Mouse (Mus musculus) spleen, postnatal 14 days (tissue): ENCODE measurements around the gene Dad1.

Source experiments
- DNase-seq, 2 experiments: peaks; one replicate each; pipeline ENCODE4 v3.0.0; 2021 to 2022; ENCODE audit warnings: low spot score in 2 of 2

Gene Dad1

GRCm38 (mm10) chr14:54206309-54206708, 47.6 kb downstream of the Dad1 start:
- no peak for DNase-seq

GRCm38 (mm10) chr14:54205904-54206303, 48.0 kb downstream of the Dad1 start:
- no peak for DNase-seq

GRCm38 (mm10) chr14:54204786-54205185, 49.1 kb downstream of the Dad1 start:
- DNase-seq = no peak

GRCm38 (mm10) chr14:54204311-54204710, 49.6 kb downstream of the Dad1 start:
- DNase-seq = no peak

GRCm38 (mm10) chr14:54203776-54204175, 50.1 kb downstream of the Dad1 start:
- no peak for DNase-seq

GRCm38 (mm10) chr14:54203207-54203606, 50.7 kb downstream of the Dad1 start:
- no peak for DNase-seq

GRCm38 (mm10) chr14:54200363-54200762, 53.5 kb downstream of the Dad1 start:
- DNase-seq = no peak

- DNase-seq = no peak
Measured at GRCm38 (mm10) chr14:54199662-54200061, 54.2 kb downstream of the Dad1 start.

GRCm38 (mm10) chr14:54197740-54198139, 56.2 kb downstream of the Dad1 start:
- no peak for DNase-seq

GRCm38 (mm10) chr14:54195838-54196423, 58.0 kb downstream of the Dad1 start:
- DNase-seq = no peak

- DNase-seq = no peak
Measured at GRCm38 (mm10) chr14:54193354-54194133, 60.4 kb downstream of the Dad1 start.

- DNase-seq = no peak
Measured at GRCm38 (mm10) chr14:54192462-54192847, 61.4 kb downstream of the Dad1 start.

- DNase-seq = no peak
Measured at GRCm38 (mm10) chr14:54191594-54192461, 62.1 kb downstream of the Dad1 start.

GRCm38 (mm10) chr14:54191026-54191390, 62.9 kb downstream of the Dad1 start:
- DNase-seq = no peak

GRCm38 (mm10) chr14:54190305-54191025, 63.4 kb downstream of the Dad1 start:
- DNase-seq = no peak

GRCm38 (mm10) chr14:54189255-54189654, 64.6 kb downstream of the Dad1 start:
- no peak for DNase-seq

GRCm38 (mm10) chr14:54187211-54187610, 66.7 kb downstream of the Dad1 start:
- no peak for DNase-seq
